Mouse (Mus musculus) midbrain, embryonic 14.5 days (tissue): ENCODE measurements around the gene Gm3739. TPM values are rescaled to one million over a fixed set of nuclear protein-coding genes. Genes with fewer than 3 reads are reported as not detected.
A peak's percentile ranks its signal among the peaks of the same experiment; 100 is the strongest.
"Not testable (repeated sequence)": the region's sequence is repeated elsewhere in the genome, so short reads cannot be mapped to it uniquely, and the experiment has no call there.

Source experiments
- ATAC-seq: fragments of 200-750 bp; cut with Nextera tagmentation; 2 replicates; pipeline ENCODE4 v1.8.0; 2017; ENCODE audit warnings: moderate number of reproducible peaks, moderate library complexity; ENCODE audit not compliant: low FRiP score, low TSS enrichment
- DNase-seq: peaks from one replicate; pipeline ENCODE4 v3.0.0-alpha.2; 2015
- H3K27ac ChIP-seq: fragments of 300-500 bp; sonication (generic); replicated peaks from 2 replicates; pipeline ENCODE4 v1.5.1; 2014; ENCODE audit warnings: mild to moderate bottlenecking, low read depth, low read length, moderate library complexity
- H3K27me3 ChIP-seq: fragments of 300-500 bp; sonication (generic); 2 replicates; pipeline ENCODE4 v1.6.1; 2014; ENCODE audit warnings: low read length, control low read depth, mixed read lengths; ENCODE audit not compliant: control insufficient read depth, insufficient read depth
- H3K36me3 ChIP-seq: fragments of 300-500 bp; sonication (generic); 2 replicates; pipeline ENCODE4 v1.6.1; 2014; ENCODE audit warnings: low read length, control low read depth; ENCODE audit not compliant: control insufficient read depth, insufficient read depth
- H3K4me1 ChIP-seq: fragments of 300-500 bp; sonication (generic); 2 replicates; pipeline ENCODE4 v1.6.1; 2014; ENCODE audit warnings: mild to moderate bottlenecking, antibody characterized with exemption, low read length, control low read depth; ENCODE audit not compliant: control insufficient read depth, insufficient read depth
- H3K4me2 ChIP-seq: fragments of 300-500 bp; sonication (generic); 2 replicates; pipeline ENCODE4 v1.6.1; 2014; ENCODE audit warnings: mild to moderate bottlenecking, low read length, moderate library complexity
- H3K4me3 ChIP-seq: fragments of 300-500 bp; sonication (generic); replicated peaks from 2 replicates; pipeline ENCODE4 v1.5.1; 2014; ENCODE audit warnings: low read depth, low read length
- H3K9ac ChIP-seq: fragments of 300-500 bp; sonication (generic); replicated peaks from 2 replicates; pipeline ENCODE4 v1.6.1; 2014; ENCODE audit warnings: mild to moderate bottlenecking, low read length, moderate library complexity
- H3K9me3 ChIP-seq: fragments of 300-500 bp; sonication (generic); 2 replicates; pipeline ENCODE4 v1.6.1; 2016; ENCODE audit warnings: low read length, control low read depth, mixed read lengths; ENCODE audit not compliant: control insufficient read depth
- WGBS: fragments of 180-500 bp; shearing (Covaris S2); extraction: QIAGEN DNeasy Blood & Tissue Kit; methylation state at CpG from one replicate; pipeline ENCODE4 v1.1.7; 2014; 5-methylcytosine and 5-hydroxymethylcytosine counted together
- polyA plus RNA-seq: library from polyadenylated mRNA; unstranded; fragments of >200 nt; fragmentation: Nextera tagmentation; extraction: Ambion mirVana; gene quantifications from 2 replicates; pipeline ENCODE4 v1.2.1, GENCODE M21; 2014

Gm3739 gene
- polyA plus RNA-seq = 6.0 and 6.6 TPM in 2 replicates

GRCm38 (mm10) chr14:7314661-7315060 is at the start of gene Gm3739:
TSS of gene Gm3739 (minus strand) at chr14:7315049.
- DNase-seq, H3K36me3 ChIP-seq, H3K9me3 ChIP-seq, H3K27me3 ChIP-seq, ATAC-seq, H3K4me1 ChIP-seq: not testable (repeated sequence)
- Histone ChIP-seq H3K27ac (peak within 1 kb of the TSS; percentile 72), H3K9ac (peak within 1 kb of the TSS; percentile 65), H3K4me2 (peak within 1 kb of the TSS; percentile 54), H3K4me3 (peak within 1 kb of the TSS; percentile 51)
- WGBS = 0% methylated on average over 13 of the region's 35 CpGs

- H3K36me3 ChIP-seq, H3K9me3 ChIP-seq, H3K4me2 ChIP-seq, H3K27ac ChIP-seq, H3K4me1 ChIP-seq, ATAC-seq, H3K27me3 ChIP-seq, DNase-seq, H3K4me3 ChIP-seq, H3K9ac ChIP-seq: not testable (repeated sequence)
- WGBS = no CpG with 5 or more reads among the region's 1 CpGs
Observed at GRCm38 (mm10) chr14:7332295-7332694, 17.4 kb upstream of the Gm3739 start, which contains the start of gene Gm5797. TSS of gene Gm5797 (minus strand) at chr14:7332395.

- not testable (repeated sequence) for H3K27me3 ChIP-seq, H3K9me3 ChIP-seq, H3K36me3 ChIP-seq, ATAC-seq, H3K4me1 ChIP-seq
- DNase-seq = peak; percentile 77
- H3K4me2 ChIP-seq = peak overlapping the region; percentile 54
- 1% methylated on average over 18 of the region's 19 CpGs for WGBS
- H3K4me3 ChIP-seq = peak overlapping the region; percentile 51
- H3K9ac ChIP-seq = peak overlapping the region; percentile 65
- peak overlapping the region; percentile 72 for H3K27ac ChIP-seq
Observed at GRCm38 (mm10) chr14:7315093-7315492, 244 bp upstream of the Gm3739 start.

DNA sequence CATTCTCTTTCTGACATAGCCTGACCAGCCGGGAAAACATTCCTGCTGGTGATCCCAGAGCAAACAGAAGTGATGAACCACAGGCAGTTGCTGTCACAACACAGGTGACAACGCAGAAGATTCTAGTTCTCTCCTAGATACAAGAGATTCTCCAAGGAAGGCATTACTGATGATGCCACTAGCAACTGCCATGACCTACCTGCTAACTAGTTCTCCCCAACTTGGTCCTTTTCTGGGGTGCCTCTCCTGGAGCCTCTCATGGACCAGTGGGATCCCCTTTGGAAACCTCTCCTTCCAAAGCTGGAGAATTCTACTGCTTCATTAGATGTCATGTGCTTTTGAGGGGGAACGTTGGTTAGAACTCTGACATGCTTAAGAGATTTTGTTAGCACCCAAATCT is 50.2 kb downstream of the Gm3739 start, which contains the start of gene Gm3727:
Gene Gm3727, minus strand, starts transcription at position 101 of the 400 bp plus-strand sequence.
- H3K27ac ChIP-seq, H3K4me1 ChIP-seq, ATAC-seq, H3K4me3 ChIP-seq, H3K9me3 ChIP-seq, H3K9ac ChIP-seq, DNase-seq, H3K4me2 ChIP-seq, H3K27me3 ChIP-seq, H3K36me3 ChIP-seq: not testable (repeated sequence)
- WGBS = 73% methylated on average over 3 of the region's 3 CpGs

Other genes with a start within 250 kb of the Gm3739 start
- 8.6 and 9.2 TPM in 2 replicates for gene Gm3696, start 214.4 kb downstream of the Gm3739 start, polyA plus RNA-seq
- not detected in 2 replicates for gene Gm6676, start 189.6 kb downstream of the Gm3739 start, polyA plus RNA-seq
- gene Gm3512, start 140.5 kb downstream of the Gm3739 start, polyA plus RNA-seq = 9.8 and 13.5 TPM in 2 replicates
- not detected in 2 replicates for gene Gm16434, start 120.5 kb downstream of the Gm3739 start, polyA plus RNA-seq
- not detected in 2 replicates for gene Gm3727, start 50.3 kb downstream of the Gm3739 start, polyA plus RNA-seq
- not detected in 2 replicates for gene Gm5797, start 17.3 kb upstream of the Gm3739 start, polyA plus RNA-seq
- not detected in 2 replicates for gene Gm8374, start 50.1 kb upstream of the Gm3739 start, polyA plus RNA-seq
- 0.16 TPM in 1 of 2 replicates, not detected in the other for gene Gm3755, start 135.9 kb upstream of the Gm3739 start, polyA plus RNA-seq
- 14.9 and 18.1 TPM in 2 replicates for gene Gm3752, start 168.7 kb upstream of the Gm3739 start, polyA plus RNA-seq